Mouse (Mus musculus): Measurements from ENCODE around the gene Fam173b. TPM values are rescaled to one million over a fixed set of nuclear protein-coding genes. Genes with fewer than 3 reads are reported as not detected.
"Not testable (repeated sequence)": the region's sequence is repeated elsewhere in the genome, so short reads cannot be mapped to it uniquely, and the experiment has no call there.

Gene Fam173b
- total RNA-seq (2022) = 10 to 100 TPM; 10.4 to 11.4 (median 10.8) TPM

DNA sequence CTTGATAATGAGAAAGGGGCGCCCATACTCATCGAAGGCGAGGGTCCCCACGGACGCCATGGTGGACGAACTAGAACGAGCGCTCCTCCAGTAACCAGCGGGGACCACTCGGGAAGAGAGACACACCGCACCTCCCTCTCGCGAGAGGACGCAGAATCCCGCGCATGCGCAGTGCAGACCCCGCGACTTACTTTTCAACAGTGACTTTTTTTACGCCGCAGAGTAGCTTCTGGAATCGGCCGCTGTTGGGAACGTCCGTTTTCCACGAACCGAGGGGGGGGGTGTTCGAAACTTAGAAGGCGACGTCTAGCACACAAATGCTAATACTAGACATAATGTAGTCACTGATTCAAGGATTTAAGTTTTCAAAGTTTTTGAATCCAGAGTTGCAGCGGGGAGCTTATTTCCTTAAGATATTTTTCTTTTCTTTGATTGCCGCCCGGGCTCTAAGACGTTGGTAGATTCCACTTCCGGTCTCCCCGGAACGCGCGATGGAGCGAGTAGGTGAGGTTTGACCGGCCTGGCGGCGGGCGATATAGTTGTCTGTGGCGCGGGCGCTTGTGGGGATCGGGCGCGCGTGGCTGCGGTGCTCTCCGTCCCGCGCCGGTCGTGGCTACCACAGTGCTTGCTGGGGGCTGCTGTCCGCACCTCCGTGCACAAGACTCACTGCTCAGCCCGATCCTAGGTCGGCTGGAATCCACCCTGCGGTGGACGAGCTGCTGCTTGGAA is at the start of gene Fam173b, which contains the start of gene Cct5:
Fam173b (plus strand) TSS at position 207 of the 729 bp plus-strand sequence.
Cct5 (minus strand) TSS at position 159 of the 729 bp plus-strand sequence.
- DNase-seq (ENCODE audit: low spot score in 2 of 2) = peak; percentile 95 to 99

DNA sequence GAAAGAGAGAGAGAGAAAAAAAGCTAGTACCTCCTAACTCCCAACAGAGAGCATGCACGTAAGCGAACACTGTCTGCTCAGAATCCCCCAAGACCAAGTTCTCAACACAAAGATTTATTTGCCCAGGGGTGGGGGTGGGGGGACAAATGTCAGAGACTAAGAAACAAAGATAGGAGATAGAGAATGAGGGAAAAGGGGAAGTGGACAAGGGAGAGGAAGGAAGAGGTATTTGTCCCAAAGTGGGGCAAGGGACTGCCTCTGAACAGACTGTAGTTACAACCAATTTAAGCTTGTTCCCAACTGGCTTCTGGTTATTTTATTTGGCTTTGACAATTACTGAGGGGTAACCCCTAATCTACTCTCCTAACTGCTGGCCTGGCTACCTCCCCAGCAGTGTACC is 46.8 kb upstream of the Fam173b start:
- DNase-seq (ENCODE audit: low spot score in 2 of 2) = no peak

DNA sequence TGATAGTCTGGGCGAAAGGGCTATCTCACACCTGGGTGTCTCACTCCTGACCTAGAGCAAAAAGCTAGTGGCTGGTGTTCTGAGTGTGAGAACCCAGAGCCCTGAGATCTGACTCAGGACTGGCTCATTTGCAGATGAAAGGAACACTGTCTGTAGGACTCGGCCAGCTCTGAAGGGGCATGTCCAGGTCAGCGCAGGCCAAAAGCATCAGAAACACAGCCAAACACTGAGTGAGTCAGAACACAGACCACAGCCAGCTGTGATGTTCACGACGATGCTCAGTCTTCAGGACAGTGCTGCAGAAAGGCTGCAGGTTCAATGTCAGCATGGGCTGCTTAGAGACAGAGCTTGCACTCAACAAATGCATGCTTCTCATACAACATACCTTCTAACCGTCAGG is 40.3 kb upstream of the Fam173b start:
- DNase-seq (ENCODE audit: low spot score in 2 of 2) = no peak

DNA sequence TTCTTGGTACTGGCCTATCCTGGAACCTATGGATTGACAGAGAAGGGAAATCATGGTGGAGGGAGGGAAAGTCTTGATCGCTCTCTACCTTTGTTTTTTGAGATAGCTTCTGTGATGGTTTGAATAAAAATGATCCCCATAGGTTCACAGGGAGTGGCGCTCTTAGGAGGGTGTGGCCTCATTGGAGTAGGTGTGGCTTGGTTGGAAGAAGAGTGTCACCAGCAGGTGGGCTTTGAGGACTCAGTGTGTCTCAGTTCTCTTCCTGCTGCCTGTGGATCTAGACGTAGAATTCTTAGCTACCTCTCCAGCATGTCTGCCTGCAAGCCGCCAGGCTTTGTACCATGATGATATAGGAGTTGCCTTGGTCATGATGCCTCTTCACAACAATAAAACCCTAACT is 39.7 kb upstream of the Fam173b start:
- no peak for DNase-seq (ENCODE audit: low spot score in 2 of 2)

DNA sequence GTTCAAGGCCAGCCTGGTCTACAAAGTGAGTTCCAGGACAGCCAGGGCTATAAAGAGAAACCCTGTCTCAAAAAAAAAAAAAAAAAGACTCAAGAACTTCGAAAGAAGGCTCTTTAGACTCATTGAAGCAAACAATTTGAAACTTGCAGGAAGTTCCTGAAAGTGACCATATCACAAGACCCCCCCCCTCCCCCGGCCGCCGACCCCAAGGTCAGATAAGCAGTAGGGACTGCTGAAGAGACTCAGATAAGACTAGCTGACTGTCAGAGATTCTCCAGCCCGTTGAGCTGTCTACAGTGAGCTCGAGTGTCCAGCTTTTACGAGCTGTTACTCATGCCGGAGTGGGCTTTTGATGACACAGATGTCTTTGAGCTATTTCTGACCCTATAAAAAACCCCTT is 38.8 kb upstream of the Fam173b start:
- DNase-seq (ENCODE audit: low spot score in 2 of 2) = no peak

DNA sequence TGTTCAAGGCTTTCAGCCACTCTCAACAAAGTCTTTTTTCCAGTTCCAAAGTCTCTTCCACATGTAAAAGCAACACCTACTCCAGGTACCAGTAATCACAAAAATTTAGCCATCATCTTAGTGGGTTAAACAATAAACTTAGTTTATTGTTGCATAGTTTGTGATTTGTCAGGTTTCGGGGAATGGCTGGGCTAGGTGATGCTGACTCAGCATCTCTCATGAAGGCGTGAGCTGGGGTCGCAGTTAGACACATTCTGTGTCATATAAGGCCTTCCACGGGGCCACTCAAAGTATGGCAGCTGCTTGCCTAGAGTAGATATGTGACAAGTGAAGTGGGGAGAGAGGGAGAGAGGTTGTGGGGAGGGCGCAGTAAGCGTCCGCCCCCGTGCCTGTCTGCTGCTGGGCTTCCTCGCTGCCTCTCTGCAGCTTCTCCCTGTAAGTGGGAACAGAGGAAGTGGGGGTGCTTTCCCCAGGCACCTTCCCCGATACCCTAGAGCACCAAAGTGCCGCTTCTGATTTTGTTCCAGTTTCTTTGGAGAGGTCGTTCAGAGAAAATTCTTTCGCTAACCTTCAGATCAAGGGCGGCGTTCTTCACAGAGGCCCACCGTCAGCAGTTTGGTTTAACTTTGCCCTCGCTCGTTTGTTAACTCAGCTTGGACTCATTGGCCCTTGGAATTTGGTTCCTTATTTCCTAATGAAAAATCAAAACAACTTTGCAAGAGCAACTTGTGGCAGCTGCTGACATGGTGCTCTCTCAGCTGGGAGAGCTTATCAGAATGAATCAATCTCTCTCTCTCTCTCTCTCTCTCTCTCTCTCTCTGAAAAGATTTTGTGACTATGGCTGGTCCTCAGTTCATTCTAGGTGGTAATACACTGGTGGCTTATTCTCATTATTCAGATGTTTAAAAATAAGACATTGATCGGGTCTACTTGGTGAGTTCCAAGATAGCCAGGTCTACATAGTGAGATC is 37.8 kb upstream of the Fam173b start:
- DNase-seq (ENCODE audit: low spot score in 2 of 2) = no peak

DNA sequence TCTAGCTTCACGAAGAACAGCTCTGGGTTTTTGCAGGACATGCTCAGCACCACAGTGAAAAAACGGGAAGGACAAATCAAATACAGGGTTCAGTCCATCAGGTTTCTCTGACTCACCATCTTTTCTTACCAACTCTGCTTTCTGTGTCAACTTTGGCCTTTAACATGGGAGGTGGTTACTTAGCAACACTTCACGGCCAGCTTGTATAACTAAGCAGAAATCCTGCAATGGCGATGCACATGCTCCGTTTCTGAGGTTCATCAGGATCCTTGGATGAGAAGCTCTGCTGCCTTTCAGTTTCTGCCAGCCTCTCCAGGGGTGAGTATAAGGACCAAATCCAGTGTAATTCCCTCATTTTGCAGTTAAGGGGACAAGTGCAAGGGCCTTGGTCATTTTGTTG is 36.5 kb upstream of the Fam173b start, which contains the start of gene Cmbl:
Cmbl (plus strand) TSS at position 206 of the 400 bp plus-strand sequence.
- DNase-seq (ENCODE audit: low spot score in 2 of 2) = no peak

DNA sequence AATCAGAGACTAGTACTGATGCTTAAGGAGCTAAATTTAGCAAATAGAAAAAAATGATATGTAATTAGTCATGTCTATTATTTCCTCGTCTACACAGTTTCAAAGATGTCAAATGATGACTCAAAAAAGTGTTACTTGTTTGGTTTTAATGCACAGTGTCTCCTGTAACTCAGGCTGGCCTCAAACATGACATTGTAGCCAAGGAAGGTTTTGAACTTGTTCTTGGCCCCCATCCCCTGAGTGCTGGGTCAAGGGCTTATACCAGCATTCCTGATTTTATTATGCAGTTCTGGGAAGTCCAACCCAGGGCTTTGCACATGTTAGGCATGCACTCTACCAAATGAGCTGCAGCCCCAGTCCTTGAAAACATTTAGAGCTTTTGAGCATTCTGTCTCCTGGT is 35.9 kb upstream of the Fam173b start:
- no peak for DNase-seq (ENCODE audit: low spot score in 2 of 2)

DNA sequence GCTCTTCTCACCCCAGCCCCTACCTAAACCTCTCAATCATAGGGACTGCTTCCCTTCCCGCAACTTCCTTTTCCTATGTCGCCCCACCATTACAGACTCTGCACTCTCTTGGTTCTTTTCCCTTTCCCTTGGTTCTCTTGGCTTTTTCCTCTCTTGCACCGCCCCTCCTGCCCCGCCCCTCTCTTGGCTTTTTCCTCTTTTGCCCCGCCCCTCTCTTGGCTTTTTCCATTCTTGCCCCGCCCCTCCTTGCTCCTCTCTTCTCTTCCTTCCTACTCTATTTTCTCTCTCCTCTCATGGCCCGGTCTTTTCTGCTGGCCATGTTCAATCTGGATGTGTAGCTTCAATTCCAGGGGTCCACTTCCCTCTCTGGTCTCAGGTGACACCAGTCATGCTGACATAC is 34.2 kb upstream of the Fam173b start:
- DNase-seq (ENCODE audit: low spot score in 2 of 2) = no peak

DNA sequence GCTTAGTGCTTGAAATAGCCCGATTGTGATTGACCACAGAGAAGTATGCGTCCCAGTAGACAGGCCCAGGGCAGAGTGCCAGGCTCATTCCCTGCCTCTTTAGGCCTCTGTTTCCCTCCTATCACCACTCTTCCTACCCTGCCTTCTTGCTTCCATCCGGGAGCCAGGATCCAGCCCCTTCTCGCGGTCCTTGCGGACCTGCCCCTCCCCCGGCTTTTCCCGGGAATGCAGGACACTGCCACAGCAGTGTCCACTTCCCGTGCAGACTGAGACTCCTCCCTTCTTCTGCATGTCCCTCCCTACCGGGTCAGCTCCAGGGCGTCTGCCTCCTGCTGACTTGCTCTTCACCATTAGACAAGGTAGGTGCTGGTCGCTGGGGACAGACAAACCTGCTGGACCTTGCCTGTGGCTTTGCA is 33.1 kb upstream of the Fam173b start:
- no peak for DNase-seq (ENCODE audit: low spot score in 2 of 2)

DNA sequence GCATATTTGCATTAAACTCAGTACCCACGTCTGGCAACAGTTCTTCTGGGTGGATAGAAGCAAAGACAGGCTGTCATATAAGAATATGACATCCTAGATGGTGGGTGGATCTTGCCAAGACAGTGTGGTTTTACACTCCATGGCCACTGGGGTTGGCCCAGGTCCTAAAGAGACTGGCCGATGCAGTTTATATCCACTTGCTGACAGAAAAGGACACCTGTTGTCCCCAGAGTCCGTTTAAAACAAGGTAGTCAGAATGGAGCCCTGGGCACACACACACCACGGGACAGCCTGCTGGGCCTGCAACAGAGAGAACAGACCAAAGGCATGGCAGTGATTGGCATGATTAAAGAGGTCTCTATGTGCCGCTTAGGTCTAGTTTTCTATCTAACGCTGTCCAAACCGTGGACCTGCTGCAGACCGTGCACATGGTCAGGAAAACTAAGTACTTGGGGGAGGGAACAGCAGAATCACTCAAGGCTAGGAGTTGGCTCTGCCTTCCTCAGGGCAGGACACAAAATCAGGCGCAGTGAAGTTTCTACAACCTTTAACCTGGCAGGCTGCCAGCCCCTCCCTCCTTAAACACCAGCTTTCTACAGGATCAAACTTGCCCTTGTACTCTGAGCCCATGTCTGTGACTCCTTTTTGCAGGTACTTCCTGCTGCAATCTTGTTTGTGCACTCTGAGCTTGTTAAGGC is 32.2 kb upstream of the Fam173b start:
- no peak for DNase-seq (ENCODE audit: low spot score in 2 of 2)

DNA sequence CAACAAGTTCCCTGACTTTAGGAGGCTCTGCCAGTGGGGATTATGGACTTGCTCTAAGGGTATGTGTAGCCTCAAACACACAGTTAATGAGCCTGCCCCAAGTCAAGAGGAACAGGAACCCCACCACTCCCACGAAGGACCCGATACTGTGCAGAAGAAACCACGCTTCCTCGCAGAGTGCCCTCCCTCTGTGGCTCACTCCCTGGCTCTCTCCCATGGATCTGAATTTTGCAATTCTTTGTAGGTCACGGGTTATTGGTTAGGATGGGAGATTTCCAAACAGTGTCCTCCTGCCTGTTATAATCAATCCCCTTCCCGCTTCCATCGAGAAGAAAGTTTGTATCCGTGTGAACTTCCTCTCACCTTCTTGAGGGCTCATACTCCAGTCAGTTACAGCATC is 30.7 kb upstream of the Fam173b start:
- DNase-seq (ENCODE audit: low spot score in 2 of 2) = no peak

DNA sequence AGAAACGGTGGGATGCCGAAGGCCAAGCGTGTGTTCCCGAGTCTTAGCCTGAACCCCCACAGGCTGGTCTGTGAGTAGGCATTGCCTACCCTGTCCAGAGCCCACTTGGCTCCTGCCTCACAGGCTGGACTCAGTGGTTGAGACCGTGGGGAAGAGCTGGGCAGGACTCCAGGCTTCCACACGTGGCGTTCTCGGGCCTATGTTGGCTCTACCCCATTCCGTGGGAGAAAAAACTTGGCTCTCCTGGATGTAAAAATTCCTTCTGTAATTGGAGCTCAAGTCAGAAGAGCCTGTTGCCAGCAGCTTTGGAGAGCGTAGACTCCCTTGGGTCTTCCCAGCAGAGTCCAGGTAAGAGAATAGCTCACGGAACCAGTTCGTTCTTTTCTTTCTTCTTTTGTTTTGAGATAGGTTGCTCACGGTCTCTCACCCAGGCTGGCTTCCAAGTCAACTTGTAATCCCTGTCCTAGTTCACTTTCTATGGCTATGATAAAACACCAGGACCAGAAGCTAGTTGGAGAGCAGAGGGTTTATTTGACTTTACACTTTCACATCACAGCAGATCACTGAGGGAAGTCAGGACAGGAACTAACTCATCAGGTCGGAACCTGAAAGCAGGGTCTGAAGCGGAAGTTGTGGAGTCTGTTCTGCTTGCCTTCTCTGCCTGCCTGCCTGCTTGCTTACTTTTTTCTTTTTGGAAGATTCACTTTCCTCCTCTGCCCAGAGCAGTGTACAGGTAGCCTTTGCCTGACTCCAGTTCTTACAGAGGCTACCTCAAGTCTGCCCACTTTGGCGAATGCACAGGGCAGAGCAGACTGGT is 29.5 kb upstream of the Fam173b start:
- peak in 1 of 2 experiments; percentile 71 for DNase-seq (ENCODE audit: low spot score in 2 of 2)

DNA sequence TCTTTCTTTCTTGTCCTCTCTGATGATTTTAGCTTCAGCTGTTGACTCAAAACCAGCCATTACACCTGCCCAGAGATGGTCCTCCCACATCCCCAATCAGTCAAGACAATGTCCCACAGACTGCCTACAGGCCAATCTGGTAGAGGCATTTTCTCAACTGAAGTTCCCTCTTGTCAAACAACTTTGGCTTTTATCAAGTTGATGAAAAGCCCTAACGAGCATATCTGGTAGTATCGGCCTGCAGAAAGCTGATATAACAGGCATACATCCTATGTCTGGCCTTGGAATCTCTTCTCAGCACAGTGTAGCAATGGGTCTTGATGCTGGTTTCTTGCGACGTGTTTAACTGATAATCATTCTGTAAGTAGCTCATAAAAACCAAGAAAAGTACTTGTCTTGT is 28.4 kb upstream of the Fam173b start:
- DNase-seq (ENCODE audit: low spot score in 2 of 2) = no peak

DNA sequence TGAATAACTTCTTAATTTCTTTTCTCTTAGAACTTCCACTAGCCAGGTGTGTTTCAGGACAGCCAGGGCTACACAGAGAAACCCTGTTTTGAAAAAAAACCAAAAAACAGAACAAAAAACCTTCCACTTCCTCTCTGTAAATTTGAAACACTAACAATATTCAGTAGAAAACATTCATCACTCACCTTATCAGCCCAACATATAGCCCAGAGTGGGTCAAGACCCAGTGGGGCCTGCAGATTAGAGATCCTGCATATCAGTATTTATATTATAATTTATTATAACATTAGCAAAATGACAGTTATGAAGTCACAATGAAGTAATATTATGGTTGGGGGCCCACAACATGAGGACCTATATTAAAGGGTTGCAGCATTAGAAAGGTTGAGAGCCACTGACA is 28.0 kb upstream of the Fam173b start:
- no peak for DNase-seq (ENCODE audit: low spot score in 2 of 2)

DNA sequence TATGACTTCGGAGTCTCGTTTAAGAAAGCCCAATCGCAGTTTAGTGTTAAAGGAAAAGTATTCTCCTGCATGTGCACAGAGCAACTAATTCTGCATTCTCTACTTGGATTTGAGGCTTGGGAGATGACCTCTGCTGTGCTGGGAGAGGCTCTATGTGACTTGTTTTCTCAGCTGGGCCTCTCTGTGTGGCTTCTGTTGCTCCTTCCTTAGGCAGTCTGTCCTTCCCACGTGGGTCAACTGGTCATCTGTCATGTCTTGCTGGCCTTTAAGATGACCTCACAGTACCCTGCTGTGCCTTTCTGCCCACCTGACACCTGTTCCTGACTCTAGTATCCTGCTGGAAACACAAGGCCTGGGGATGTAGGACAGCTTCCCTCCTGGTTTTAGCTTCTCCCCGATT is 25.6 kb upstream of the Fam173b start:
- no peak for DNase-seq (ENCODE audit: low spot score in 2 of 2)

DNA sequence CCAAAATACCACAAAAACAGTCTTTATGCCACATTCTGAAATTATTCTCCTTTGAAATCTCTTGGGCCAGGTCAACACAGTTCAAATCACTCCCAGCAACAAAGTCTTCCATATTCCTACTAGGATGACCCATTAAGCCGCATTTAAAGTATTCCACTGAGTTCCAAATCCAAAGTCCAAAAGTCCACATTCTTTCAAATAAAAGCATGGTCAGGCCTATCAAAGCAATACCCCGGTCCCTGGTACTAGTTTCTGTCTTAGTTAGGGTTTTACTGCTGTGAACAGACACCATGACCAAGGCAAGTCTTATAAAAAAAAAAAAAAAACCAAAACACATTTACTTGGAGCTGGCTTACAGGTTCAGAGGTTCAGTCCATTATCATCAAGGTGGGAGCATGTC is 20.6 kb upstream of the Fam173b start:
- DNase-seq (ENCODE audit: low spot score in 2 of 2) = not testable (repeated sequence)

DNA sequence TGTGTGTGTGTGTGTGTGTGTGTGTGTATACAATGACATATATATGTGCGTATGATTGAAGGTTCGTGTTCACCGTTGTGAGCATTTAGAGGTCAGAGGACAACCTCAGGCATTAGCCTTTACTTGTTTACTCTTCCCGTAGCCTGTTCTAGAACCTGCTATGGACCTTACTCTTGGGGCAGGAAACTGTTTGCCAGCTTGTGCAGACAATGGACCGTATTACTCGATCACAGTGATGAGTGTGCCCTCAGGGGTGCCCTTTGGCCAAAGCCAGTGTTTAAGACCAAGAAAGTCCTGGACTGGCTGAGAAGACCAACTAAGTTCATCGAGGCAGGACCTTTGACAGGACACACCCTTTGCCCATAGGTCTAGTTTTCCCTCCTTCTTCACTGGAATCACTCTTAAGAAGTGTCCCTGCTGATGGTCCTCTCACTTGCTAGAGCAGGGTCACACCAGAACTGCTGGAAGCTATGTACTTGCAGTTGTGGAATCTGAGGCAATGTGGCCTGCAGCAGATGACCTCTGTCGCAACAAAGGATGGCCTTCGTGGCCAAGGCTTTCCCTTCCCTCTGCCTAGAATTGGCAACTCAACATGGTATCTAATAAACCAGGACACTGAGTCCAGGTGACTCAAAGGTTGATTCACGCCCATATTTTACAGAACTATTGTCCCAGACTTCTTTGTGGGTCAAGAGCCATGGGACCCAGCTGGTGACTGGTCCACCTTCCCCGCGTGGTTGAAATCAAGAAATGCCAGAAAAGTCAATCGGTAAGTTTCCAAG is 18.2 kb upstream of the Fam173b start:
- DNase-seq (ENCODE audit: low spot score in 2 of 2) = no peak

DNA sequence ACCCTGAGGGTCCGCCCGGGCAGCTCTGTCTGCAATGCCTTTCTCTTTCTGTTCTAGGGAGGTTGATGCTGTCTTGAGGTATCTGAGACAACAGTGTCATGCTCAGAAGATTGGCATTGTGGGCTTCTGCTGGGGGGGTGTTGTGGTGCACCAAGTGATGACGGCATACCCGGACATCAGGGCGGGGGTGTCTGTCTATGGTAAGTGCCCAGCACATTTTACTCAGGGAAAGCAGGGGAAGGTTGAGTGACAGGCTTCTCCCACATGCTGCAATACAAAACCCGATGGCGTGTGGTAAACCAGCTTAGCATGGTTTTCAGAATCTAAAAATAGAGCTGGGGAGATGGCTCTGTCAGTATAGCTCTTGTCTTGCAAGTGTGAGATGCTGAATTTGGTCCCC is 16.4 kb upstream of the Fam173b start:
- DNase-seq (ENCODE audit: low spot score in 2 of 2) = peak in 1 of 2 experiments; percentile 64

DNA sequence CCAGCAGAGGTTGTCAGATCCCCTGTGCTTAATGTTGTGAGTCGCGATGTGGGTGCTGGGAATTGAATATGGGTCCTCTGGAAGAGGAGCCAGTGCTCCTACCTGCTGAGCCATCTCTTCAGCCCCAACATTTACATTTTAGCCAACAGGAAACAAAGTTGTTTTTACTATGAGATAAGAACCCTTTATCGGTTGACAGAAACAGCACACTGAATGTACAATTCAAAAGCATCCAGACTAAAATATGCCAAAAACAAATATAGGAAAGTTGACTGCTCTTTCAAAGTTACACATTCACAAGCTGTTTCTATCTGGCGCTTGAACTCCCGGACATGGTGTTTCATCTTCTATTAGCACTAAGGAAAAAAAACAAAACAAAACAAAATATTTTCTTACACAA is 15.6 kb upstream of the Fam173b start:
- DNase-seq (ENCODE audit: low spot score in 2 of 2) = no peak
